28 mouse cellular contexts compared by ENCODE assay signal in the genomic region with DNA sequence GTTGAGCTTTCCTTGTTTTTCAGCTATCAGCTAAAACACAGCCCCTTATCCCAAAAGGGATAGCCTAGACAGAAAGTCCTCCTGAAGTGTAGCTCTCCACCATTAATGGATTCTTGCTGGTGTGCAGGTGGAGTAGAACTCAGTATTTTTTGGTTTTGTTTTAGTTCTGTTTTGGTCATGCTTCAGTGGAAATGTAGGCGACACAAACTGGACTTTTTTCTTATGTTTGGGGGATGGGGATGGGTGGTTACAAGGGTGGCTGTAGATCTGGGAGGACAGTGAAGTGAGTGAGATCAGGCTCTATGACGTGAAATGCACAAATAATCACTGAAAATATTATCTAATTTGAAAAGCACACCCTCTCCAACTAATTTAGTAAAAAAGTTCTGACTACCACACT.
"Had no signal": no experiment of that assay in that cellular context is flagged by ENCODE, and none has a peak within 500 bp of the region (broad histone marks: within the 10 kb centered on the region; RNA-seq: fewer than 3 reads in every experiment).

No protein-coding gene starts in this region.

- H3K4me3 ChIP-seq: embryonic facial prominence, embryonic 10.5 days; embryonic facial prominence, embryonic 12.5 days; embryonic facial prominence, embryonic 13.5 days; embryonic facial prominence, embryonic 15.5 days; erythroblast, embryonic 14.5 days; forebrain, embryonic 10.5 days; forebrain, embryonic 12.5 days; forebrain, embryonic 13.5 days; forebrain, embryonic 15.5 days; gastrocnemius, adult 2 months; heart, adult 2 months; heart, embryonic 10.5 days had no signal

- H3K4me1 ChIP-seq: embryonic facial prominence, embryonic 10.5 days; embryonic facial prominence, embryonic 12.5 days; embryonic facial prominence, embryonic 13.5 days; embryonic facial prominence, embryonic 15.5 days; forebrain, embryonic 10.5 days; forebrain, embryonic 12.5 days; forebrain, embryonic 13.5 days; heart, embryonic 10.5 days had no signal

- H3K9me3 ChIP-seq: embryonic facial prominence, embryonic 10.5 days; embryonic facial prominence, embryonic 12.5 days; embryonic facial prominence, embryonic 13.5 days; embryonic facial prominence, embryonic 15.5 days; forebrain, embryonic 10.5 days; forebrain, embryonic 12.5 days; forebrain, embryonic 13.5 days; forebrain, embryonic 15.5 days; heart, embryonic 10.5 days had no signal

- H3K9ac ChIP-seq: embryonic facial prominence, embryonic 12.5 days; embryonic facial prominence, embryonic 13.5 days; embryonic facial prominence, embryonic 15.5 days; forebrain, embryonic 12.5 days; forebrain, embryonic 13.5 days; forebrain, embryonic 15.5 days; forebrain, postnatal 0 days had no signal

- H3K27me3 ChIP-seq: embryonic facial prominence, embryonic 12.5 days; embryonic facial prominence, embryonic 13.5 days; embryonic facial prominence, embryonic 15.5 days; forebrain, embryonic 12.5 days; forebrain, embryonic 13.5 days; forebrain, embryonic 15.5 days had no signal

- ATAC-seq: forebrain, embryonic 13.5 days; forebrain, embryonic 14.5 days; forebrain, embryonic 15.5 days; forebrain, embryonic 16.5 days; forebrain, postnatal 0 days had no signal

- H3K27ac ChIP-seq: embryonic facial prominence, embryonic 10.5 days; embryonic facial prominence, embryonic 12.5 days; embryonic facial prominence, embryonic 13.5 days; embryonic facial prominence, embryonic 15.5 days; forebrain, embryonic 10.5 days; forebrain, embryonic 12.5 days; forebrain, embryonic 13.5 days; forebrain, embryonic 15.5 days; gastrocnemius, adult 2 months; heart, adult 2 months; heart, embryonic 10.5 days had no signal

- H3K36me3 ChIP-seq: embryonic facial prominence, embryonic 10.5 days; embryonic facial prominence, embryonic 12.5 days; embryonic facial prominence, embryonic 13.5 days; embryonic facial prominence, embryonic 15.5 days; forebrain, embryonic 10.5 days; forebrain, embryonic 12.5 days; forebrain, embryonic 15.5 days; heart, embryonic 10.5 days had no signal

- H3K4me2 ChIP-seq: embryonic facial prominence, embryonic 12.5 days; embryonic facial prominence, embryonic 13.5 days; embryonic facial prominence, embryonic 15.5 days; forebrain, embryonic 12.5 days; forebrain, embryonic 13.5 days; forebrain, embryonic 15.5 days had no signal

- DNase-seq: cerebellum, adult 9-10 months; cerebellum, adult 9-11 months; cerebellum, postnatal 10 days; cerebellum, postnatal 14 days; cerebellum, postnatal 25 days; cerebellum, postnatal 36 days; embryo, embryonic 11 days; forebrain, postnatal 0 days; gastrocnemius, adult 2 months; gastrocnemius, postnatal 10 days; gastrocnemius, postnatal 14 days; gastrocnemius, postnatal 25 days; gastrocnemius, postnatal 36 days; heart, adult 11 months; heart, adult 18-20 months; heart, adult 2 months had no signal
